Mouse (Mus musculus) mouse embryonic stem cell (cell line): ENCODE data around the gene Nek7.

Experiments
- in situ Hi-C, 2 experiments: fragments of 300-500 bp; cut with MboI; formaldehyde crosslinking; loops; 1 replicate in 1 of 2; 3 replicates in 1 of 2; pipeline ENCODE4 v1.14.3; 2019 to 2020; ENCODE audit warnings: low sequenced_read_pairs in 2 of 2, low pct_unique_long_range_greater_than_20kb in 1 of 2, mixed read lengths in 1 of 2; ENCODE audit not compliant: unreplicated experiment in 1 of 2

The Nek7 gene

GRCm38 (mm10) chr1:138465352-138465751 lies 154.6 kb downstream of the Nek7 start:
- in situ Hi-C loops = no loop called here

GRCm38 (mm10) chr1:138461425-138461824 lies 158.5 kb downstream of the Nek7 start:
- in situ Hi-C loops = no loop called here

- in situ Hi-C loops = no loop called here
Measured at GRCm38 (mm10) chr1:138449476-138449851, 170.5 kb downstream of the Nek7 start.

GRCm38 (mm10) chr1:138448635-138449475 lies 171.1 kb downstream of the Nek7 start:
- in situ Hi-C loops = no loop called here

GRCm38 (mm10) chr1:138446846-138447245 lies 173.1 kb downstream of the Nek7 start:
- in situ Hi-C loops = no loop called here
